Mouse (Mus musculus) heart, embryonic 14.5 days (tissue): Measurements from ENCODE around the gene Ilf2. TPM values are rescaled to one million over a fixed set of nuclear protein-coding genes. Genes with fewer than 3 reads are reported as not detected.

Experiments
- ATAC-seq: fragments of 200-750 bp; cut with Nextera tagmentation; 2 replicates; pipeline ENCODE4 v1.8.0; 2017; ENCODE audit warnings: low read depth, moderate TSS enrichment; ENCODE audit not compliant: insufficient number of reproducible peaks, insufficient read depth, low FRiP score
- H3K27ac ChIP-seq, 2 experiments: fragments of 200-500 bp in 1 of 2; fragments of 300-500 bp in 1 of 2; sonication (generic) in 1 of 2; replicated peaks in 1 of 2; 2 replicates each; pipeline ENCODE4 v1.5.1; 2012 to 2014; ENCODE audit warnings: low read depth in 2 of 2, low read length in 2 of 2, control low read depth in 1 of 2, mild to moderate bottlenecking in 1 of 2, mixed read lengths in 1 of 2; ENCODE audit not compliant: control insufficient read depth in 1 of 2, insufficient read depth in 1 of 2
- H3K27me3 ChIP-seq: fragments of 300-500 bp; sonication (generic); 2 replicates; pipeline ENCODE4 v1.6.1; 2014; ENCODE audit warnings: mild to moderate bottlenecking, low read length, control low read depth; ENCODE audit not compliant: control insufficient read depth, insufficient read depth
- H3K36me3 ChIP-seq: fragments of 300-500 bp; sonication (generic); 2 replicates; pipeline ENCODE4 v1.6.1; 2014; ENCODE audit warnings: mild to moderate bottlenecking, control low read depth, low read length, mixed read lengths; ENCODE audit not compliant: control insufficient read depth, insufficient read depth
- H3K4me1 ChIP-seq, 2 experiments: fragments of 200-500 bp in 1 of 2; fragments of 300-500 bp in 1 of 2; sonication (generic) in 1 of 2; 2 replicates each; pipeline ENCODE4 v1.6.1; 2012 to 2014; ENCODE audit warnings: low read length in 2 of 2, control low read depth in 1 of 2, mixed read lengths in 1 of 2; ENCODE audit not compliant: control insufficient read depth in 2 of 2, insufficient read depth in 2 of 2
- H3K4me2 ChIP-seq: fragments of 300-500 bp; sonication (generic); 2 replicates; pipeline ENCODE4 v1.6.1; 2014; ENCODE audit warnings: mild to moderate bottlenecking, low read length
- H3K4me3 ChIP-seq, 2 experiments: fragments of 200-500 bp in 1 of 2; fragments of 300-500 bp in 1 of 2; sonication (generic) in 1 of 2; 2 replicates each; pipeline ENCODE4 v1.5.1; 2012 to 2014; ENCODE audit warnings: low read length in 2 of 2, mild to moderate bottlenecking in 2 of 2, control low read depth in 1 of 2, low read depth in 1 of 2, moderate library complexity in 1 of 2; ENCODE audit not compliant: control insufficient read depth in 1 of 2, insufficient read depth in 1 of 2
- H3K9ac ChIP-seq: fragments of 300-500 bp; sonication (generic); 2 replicates; pipeline ENCODE4 v1.6.1; 2014; ENCODE audit warnings: mild to moderate bottlenecking, low read length
- H3K9me3 ChIP-seq: fragments of 300-500 bp; sonication (generic); 2 replicates; pipeline ENCODE4 v1.6.1; 2016; ENCODE audit warnings: low read length, control low read depth; ENCODE audit not compliant: control insufficient read depth
- WGBS: fragments of 180-500 bp; shearing (Covaris S2); extraction: QIAGEN DNeasy Blood & Tissue Kit; methylation state at CpG from one replicate; pipeline ENCODE4 v1.1.7; 2014; 5-methylcytosine and 5-hydroxymethylcytosine counted together
- polyA plus RNA-seq: library from polyadenylated mRNA; unstranded; fragments of >200 nt; fragmentation: Nextera tagmentation; extraction: Ambion mirVana; gene quantifications from 2 replicates; pipeline ENCODE4 v1.2.1, GENCODE M21; 2014

Ilf2 gene
- polyA plus RNA-seq, 1 experiment from 2014 or later: 110 TPM

- Histone ChIP-seq H3K27ac (no peak overlapping the region), H3K36me3 (peaks cover 22% of the 10 kb centered on the region), H3K4me2 (peak overlapping the region; percentile 48), H3K4me3 (peak overlapping the region; percentile 19 to 35; a peak in 3 of 4 replicates), H3K27me3 (no peaks in the 10 kb centered on the region), H3K4me1 (peaks cover 0 to 8% of the 10 kb centered on the region in 2 experiments; a peak in 2 of 4 replicates), H3K9ac (no peak overlapping the region; the same call in 1 of the 2 replicates), H3K9me3 (no peaks in the 10 kb centered on the region)
- WGBS: 37% methylated on average over 15 of the region's 16 CpGs
- no peak for ATAC-seq
Observed at GRCm38 (mm10) chr3:90475151-90475830, 635 bp upstream of the Ilf2 start.

GRCm38 (mm10) chr3:90486998-90487397 lies 11.1 kb downstream of the Ilf2 start:
- peaks cover 76% of the 10 kb centered on the region for H3K36me3 ChIP-seq

GRCm38 (mm10) chr3:90488576-90488975 lies 12.7 kb downstream of the Ilf2 start:
- Histone ChIP-seq H3K36me3 (peaks cover 60% of the 10 kb centered on the region), H3K27ac (no peak overlapping the region), H3K9ac (no peak overlapping the region), H3K27me3 (no peaks in the 10 kb centered on the region), H3K9me3 (no peaks in the 10 kb centered on the region), H3K4me1 (peaks cover 2 to 7% of the 10 kb centered on the region in 2 experiments; a peak in 3 of 4 replicates), H3K4me3 (no peak overlapping the region), H3K4me2 (no peak overlapping the region)
- ATAC-seq: no peak
- WGBS: 90% methylated on average over 6 of the region's 6 CpGs

More at GRCm38 (mm10) chr3:90486998-90487397, 11.1 kb downstream of the Ilf2 start:
- no peak overlapping the region for H3K9ac ChIP-seq
- peaks cover 2 to 7% of the 10 kb centered on the region in 2 experiments; a peak in 3 of 4 replicates for H3K4me1 ChIP-seq
- H3K4me2 ChIP-seq: no peak overlapping the region
- no peaks in the 10 kb centered on the region for H3K9me3 ChIP-seq
- 70% methylated on average over 5 of the region's 5 CpGs for WGBS
- no peak overlapping the region for H3K27ac ChIP-seq
- H3K27me3 ChIP-seq: no peaks in the 10 kb centered on the region
- ATAC-seq: no peak
- no peak overlapping the region for H3K4me3 ChIP-seq

GRCm38 (mm10) chr3:90490696-90491256 lies 14.8 kb downstream of the Ilf2 start, which contains the start of gene Snapin:
Gene Snapin, minus strand, starts transcription at chr3:90491033.
- H3K9me3 ChIP-seq: no peaks in the 10 kb centered on the region
- H3K27me3 ChIP-seq: no peaks in the 10 kb centered on the region
- peak within 1 kb of the TSS; percentile 90 for H3K9ac ChIP-seq
- peak within 1 kb of the TSS; percentile 82 for H3K4me2 ChIP-seq
- H3K4me1 ChIP-seq: peaks cover 2 to 7% of the 10 kb centered on the region in 2 experiments; a peak in 3 of 4 replicates
- H3K4me3 ChIP-seq: peak within 1 kb of the TSS; percentile 82 to 97
- WGBS: under 1% methylated on average over 36 of the region's 37 CpGs
- ATAC-seq: peak; percentile 92
- peak within 1 kb of the TSS; percentile 55 to 70; a peak in 3 of 4 replicates for H3K27ac ChIP-seq
- H3K36me3 ChIP-seq: peaks cover 49% of the 10 kb centered on the region

GRCm38 (mm10) chr3:90491350-90491749 lies 15.4 kb downstream of the Ilf2 start:
- no peaks in the 10 kb centered on the region for H3K27me3 ChIP-seq
- 38% methylated on average over 2 of the region's 2 CpGs for WGBS
- H3K4me3 ChIP-seq: no peak overlapping the region
- H3K27ac ChIP-seq: no peak overlapping the region
- H3K4me1 ChIP-seq: peaks cover 2 to 7% of the 10 kb centered on the region in 2 experiments; a peak in 3 of 4 replicates
- no peak for ATAC-seq
- no peaks in the 10 kb centered on the region for H3K9me3 ChIP-seq
- H3K4me2 ChIP-seq: no peak overlapping the region
- H3K36me3 ChIP-seq: peaks cover 49% of the 10 kb centered on the region
- H3K9ac ChIP-seq: no peak overlapping the region

GRCm38 (mm10) chr3:90493831-90494540 lies 18.1 kb downstream of the Ilf2 start:
- ATAC-seq: no peak
- H3K4me1 ChIP-seq: peaks cover 2 to 7% of the 10 kb centered on the region in 2 experiments; a peak in 3 of 4 replicates
- no peak overlapping the region for H3K4me2 ChIP-seq
- H3K4me3 ChIP-seq: no peak overlapping the region
- no peaks in the 10 kb centered on the region for H3K9me3 ChIP-seq
- peaks cover 50% of the 10 kb centered on the region for H3K36me3 ChIP-seq
- no peak overlapping the region for H3K27ac ChIP-seq
- H3K27me3 ChIP-seq: no peaks in the 10 kb centered on the region
- 70% methylated on average over 4 of the region's 4 CpGs for WGBS
- no peak overlapping the region for H3K9ac ChIP-seq

- no peak overlapping the region for H3K4me2 ChIP-seq
- no peak overlapping the region for H3K9ac ChIP-seq
- ATAC-seq: no peak
- H3K36me3 ChIP-seq: peaks cover 63% of the 10 kb centered on the region
- H3K27ac ChIP-seq: no peak overlapping the region
- H3K4me3 ChIP-seq: no peak overlapping the region
- 83% methylated on average over 7 of the region's 7 CpGs for WGBS
- no peaks in the 10 kb centered on the region for H3K4me1 ChIP-seq
- no peaks in the 10 kb centered on the region for H3K9me3 ChIP-seq
- no peaks in the 10 kb centered on the region for H3K27me3 ChIP-seq
Observed at GRCm38 (mm10) chr3:90495850-90496525, 20.1 kb downstream of the Ilf2 start.
